Mouse (Mus musculus): Measurements from ENCODE around the gene Apbb2. TPM values are rescaled to one million over a fixed set of nuclear protein-coding genes. Genes with fewer than 3 reads are reported as not detected.

Gene Apbb2
- total and polyA plus RNA-seq, 3 experiments: 0.34 to 0.40 (median 0.34) TPM

- Histone ChIP-seq H3K27ac (ENCODE audit: insufficient read depth, low read depth) (no peak overlapping the region), H3K4me1 (ENCODE audit: control insufficient read depth in 1 of 2, insufficient read depth in 2 of 2) (peaks cover 15 to 52% of the 10 kb centered on the region in 2 experiments), H3K79me2 (replicated peaks; ENCODE audit: control insufficient read depth, extremely low read depth, insufficient read depth, poor library complexity, severe bottlenecking) (no peaks in the 10 kb centered on the region), H3K27me3 (replicated peaks) (no peaks in the 10 kb centered on the region), H3K4me3 (replicated peaks in 1 of 3; ENCODE audit: low read depth in 2 of 3, low read length in 2 of 3, poor library complexity in 1 of 3) (no peak overlapping the region), H3K4me2 (ENCODE audit: insufficient read depth, low read depth, poor library complexity, severe bottlenecking) (no peak overlapping the region), H3K9me3 (replicated peaks; ENCODE audit: low read length) (no peaks in the 10 kb centered on the region), H3K9ac (ENCODE audit: insufficient read depth, low read depth) (no peak overlapping the region), H3K36me3 (replicated peaks in 1 of 2; ENCODE audit: control insufficient read depth in 1 of 2, insufficient read depth in 1 of 2, low read length in 1 of 2) (no peaks in the 10 kb centered on the region)
- no peak for TF ChIP-seq RCOR1 (conservative IDR thresholded peaks at IDR 0.05; ENCODE audit: low read depth, low read length)
- TF ChIP-seq MXI1 (IDR thresholded peaks at IDR 0.05; ENCODE audit: low read depth, low read length): no peak
- no peak for TF ChIP-seq ZKSCAN1 (IDR thresholded peaks at IDR 0.05; ENCODE audit: borderline replicate concordance, low read depth, low read length)
- in situ Hi-C loops (cut with MboI; ENCODE audit: low pct_ligation_motif_present, low pct_unique_long_range_greater_than_20kb, low sequenced_read_pairs): no loop called here
- no peak for DNase-seq (ENCODE audit: extremely low read depth)
- dilution Hi-C loops (cut with MboI; ENCODE audit: extremely low pct_ligation_motif_present, extremely low pct_unique_long_range_greater_than_20kb, low sequenced_read_pairs): no loop called here
Measured at GRCm38 (mm10) chr5:66342285-66342684, 276.3 kb downstream of the Apbb2 start.

GRCm38 (mm10) chr5:66341848-66342247 is 276.7 kb downstream of the Apbb2 start:
- peaks cover 15 to 49% of the 10 kb centered on the region in 2 experiments for H3K4me1 ChIP-seq (ENCODE audit: control insufficient read depth in 1 of 2, insufficient read depth in 2 of 2)
- H3K9ac ChIP-seq (ENCODE audit: insufficient read depth, low read depth): no peak overlapping the region
- H3K36me3 ChIP-seq (replicated peaks in 1 of 2; ENCODE audit: control insufficient read depth in 1 of 2, insufficient read depth in 1 of 2, low read length in 1 of 2): no peaks in the 10 kb centered on the region
- no peak overlapping the region for H3K4me3 ChIP-seq (replicated peaks in 1 of 3; ENCODE audit: low read depth in 2 of 3, low read length in 2 of 3, poor library complexity in 1 of 3)
- DNase-seq (ENCODE audit: extremely low read depth): no peak
- dilution Hi-C loops (cut with MboI; ENCODE audit: extremely low pct_ligation_motif_present, extremely low pct_unique_long_range_greater_than_20kb, low sequenced_read_pairs) (no loop called here), in situ Hi-C loops (cut with MboI; ENCODE audit: low pct_ligation_motif_present, low pct_unique_long_range_greater_than_20kb, low sequenced_read_pairs) (no loop called here)
- no peaks in the 10 kb centered on the region for H3K27me3 ChIP-seq (replicated peaks)
- H3K9me3 ChIP-seq (replicated peaks; ENCODE audit: low read length): no peaks in the 10 kb centered on the region
- H3K27ac ChIP-seq (ENCODE audit: insufficient read depth, low read depth): no peak overlapping the region
- H3K79me2 ChIP-seq (replicated peaks; ENCODE audit: control insufficient read depth, extremely low read depth, insufficient read depth, poor library complexity, severe bottlenecking): no peaks in the 10 kb centered on the region
- no peak for TF ChIP-seq TBP (conservative IDR thresholded peaks at IDR 0.05; ENCODE audit: low read depth, low read length)
- no peak for TF ChIP-seq ZNF384 (IDR thresholded peaks at IDR 0.05; ENCODE audit: low read depth, low read length)
- TF ChIP-seq MAZ (IDR thresholded peaks at IDR 0.05; ENCODE audit: low read depth, low read length): no peak
- TF ChIP-seq ELF1 (IDR thresholded peaks at IDR 0.05; ENCODE audit: low read depth, low read length): no peak
- no peak for TF ChIP-seq SIN3A (IDR thresholded peaks at IDR 0.05; ENCODE audit: low read length)
- TF ChIP-seq ZKSCAN1 (IDR thresholded peaks at IDR 0.05; ENCODE audit: borderline replicate concordance, low read depth, low read length): no peak
- TF ChIP-seq EP300 (IDR thresholded peaks at IDR 0.05; ENCODE audit: low read length): no peak
- no peak for TF ChIP-seq HCFC1 (IDR thresholded peaks at IDR 0.05; ENCODE audit: low read depth, low read length)
- TF ChIP-seq MXI1 (IDR thresholded peaks at IDR 0.05; ENCODE audit: low read depth, low read length): no peak
- TF ChIP-seq JUND (conservative IDR thresholded peaks at IDR 0.05; ENCODE audit: low read depth, low read length): no peak
- no peak for TF ChIP-seq MAFK (IDR thresholded peaks at IDR 0.05; ENCODE audit: insufficient replicate concordance, low read length)
- H3K4me2 ChIP-seq (ENCODE audit: insufficient read depth, low read depth, poor library complexity, severe bottlenecking): no peak overlapping the region

DNA sequence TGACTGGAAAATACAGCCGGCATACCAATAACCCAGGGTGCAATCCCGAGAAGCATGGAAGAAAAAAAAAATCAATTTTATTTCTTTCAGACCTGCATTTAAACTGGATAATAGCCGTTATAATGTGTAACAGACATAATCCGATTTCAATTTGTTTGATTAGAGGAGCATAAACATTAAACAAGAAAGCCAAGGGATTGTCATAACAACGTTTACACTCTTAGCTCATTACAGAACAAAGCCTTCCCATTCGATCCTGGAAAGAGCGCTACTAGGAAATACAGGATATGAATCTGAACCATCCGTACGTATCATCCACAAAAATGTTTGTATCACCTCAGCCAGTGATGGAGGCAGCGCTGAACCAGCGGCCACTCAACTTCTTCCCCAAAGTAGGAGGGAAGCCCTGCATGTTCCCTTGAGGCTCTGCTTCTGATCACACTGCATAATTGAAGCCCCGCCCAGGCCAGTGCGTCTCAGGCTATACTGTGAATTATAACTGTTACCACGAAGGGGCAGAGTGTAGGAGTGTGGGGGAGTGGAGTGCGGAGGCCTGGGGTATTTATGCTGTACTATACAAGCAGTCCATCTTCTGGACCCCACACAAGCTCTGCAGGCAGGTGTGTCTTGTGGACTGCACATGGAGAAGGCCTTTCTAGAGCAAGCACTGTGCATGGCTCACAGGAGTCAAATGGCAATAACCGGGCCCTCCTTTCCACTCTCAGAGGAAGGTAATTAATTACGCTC is 278.1 kb downstream of the Apbb2 start:
- DNase-seq (ENCODE audit: extremely low read depth): no peak
- H3K36me3 ChIP-seq (replicated peaks in 1 of 2; ENCODE audit: control insufficient read depth in 1 of 2, insufficient read depth in 1 of 2, low read length in 1 of 2): no peaks in the 10 kb centered on the region
- H3K27ac ChIP-seq (ENCODE audit: insufficient read depth, low read depth): no peak overlapping the region
- TF ChIP-seq SIN3A (IDR thresholded peaks at IDR 0.05; ENCODE audit: low read length): no peak
- no peak for TF ChIP-seq GABPA (IDR thresholded peaks at IDR 0.05; ENCODE audit: insufficient replicate concordance, low read depth, low read length)
- TF ChIP-seq E2F4 (IDR thresholded peaks at IDR 0.05; ENCODE audit: insufficient replicate concordance, low read depth, low read length): no peak
- no peak for TF ChIP-seq ETS1 (conservative IDR thresholded peaks at IDR 0.05; ENCODE audit: low read depth, low read length)
- TF ChIP-seq RCOR1 (conservative IDR thresholded peaks at IDR 0.05; ENCODE audit: low read depth, low read length): no peak
- TF ChIP-seq SMC3 (IDR thresholded peaks at IDR 0.05; ENCODE audit: low read depth, low read length): no peak
- TF ChIP-seq ZC3H11A (IDR thresholded peaks at IDR 0.05; ENCODE audit: low read depth, low read length): no peak
- TF ChIP-seq ELF1 (IDR thresholded peaks at IDR 0.05; ENCODE audit: low read depth, low read length): no peak
- TF ChIP-seq NRF1 (IDR thresholded peaks at IDR 0.05; ENCODE audit: low read depth, low read length): no peak
- TF ChIP-seq JUN (IDR thresholded peaks at IDR 0.05; ENCODE audit: insufficient read depth, low read depth, low read length): no peak
- TF ChIP-seq IRF4 (IDR thresholded peaks at IDR 0.05; ENCODE audit: low read depth, low read length): no peak
- TF ChIP-seq MXI1 (IDR thresholded peaks at IDR 0.05; ENCODE audit: low read depth, low read length): no peak
- no peak for TF ChIP-seq MYC (IDR thresholded peaks at IDR 0.05; ENCODE audit: low read depth, low read length)
- no peak for TF ChIP-seq RAD21 (IDR thresholded peaks at IDR 0.05; ENCODE audit: low read depth, low read length)
- H3K79me2 ChIP-seq (replicated peaks; ENCODE audit: control insufficient read depth, extremely low read depth, insufficient read depth, poor library complexity, severe bottlenecking): no peaks in the 10 kb centered on the region
- in situ Hi-C loops (cut with MboI; ENCODE audit: low pct_ligation_motif_present, low pct_unique_long_range_greater_than_20kb, low sequenced_read_pairs) (no loop called here), dilution Hi-C loops (cut with MboI; ENCODE audit: extremely low pct_ligation_motif_present, extremely low pct_unique_long_range_greater_than_20kb, low sequenced_read_pairs) (no loop called here)
- no peaks in the 10 kb centered on the region for H3K9me3 ChIP-seq (replicated peaks; ENCODE audit: low read length)
- no peak overlapping the region for H3K9ac ChIP-seq (ENCODE audit: insufficient read depth, low read depth)
- peaks cover 12 to 44% of the 10 kb centered on the region in 2 experiments for H3K4me1 ChIP-seq (ENCODE audit: control insufficient read depth in 1 of 2, insufficient read depth in 2 of 2)
- H3K27me3 ChIP-seq (replicated peaks): no peaks in the 10 kb centered on the region
- H3K4me3 ChIP-seq (replicated peaks in 1 of 3; ENCODE audit: low read depth in 2 of 3, low read length in 2 of 3, poor library complexity in 1 of 3): no peak overlapping the region
- no peak overlapping the region for H3K4me2 ChIP-seq (ENCODE audit: insufficient read depth, low read depth, poor library complexity, severe bottlenecking)

Measured in CH12.LX (cell line).